14 mouse cellular contexts compared by ENCODE assay signal in the genomic region with DNA sequence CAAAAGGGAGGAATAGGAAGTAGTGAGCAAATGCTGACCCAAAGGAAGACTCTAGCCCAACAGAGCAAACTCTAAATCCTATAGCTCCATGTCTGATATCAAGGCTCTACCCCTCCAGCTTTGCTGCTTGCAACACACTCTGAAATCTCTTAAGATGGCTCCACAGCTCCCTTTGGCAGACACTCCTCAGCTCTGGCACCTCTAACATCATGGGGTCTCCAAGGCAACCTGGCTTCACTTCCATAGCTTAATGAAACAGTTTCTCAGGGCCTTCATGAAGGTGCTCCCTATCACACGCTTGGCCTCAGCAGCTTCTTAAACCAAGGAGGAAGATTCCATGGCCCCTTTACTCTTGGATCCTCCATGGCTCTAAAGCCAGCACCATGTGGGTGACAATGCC.
"Had no signal": no experiment of that assay in that cellular context is flagged by ENCODE, and none has a peak within 500 bp of the region (broad histone marks: within the 10 kb centered on the region; RNA-seq: fewer than 3 reads in every experiment).

No protein-coding gene starts in this region.

- H3K27me3 ChIP-seq: liver, embryonic 13.5 days had no signal

- DNase-seq: kidney, adult 9 months; kidney, postnatal 14 days; kidney, postnatal 4 days; liver, embryonic 13.5 days; lung, adult 2 months; lung, postnatal 14 days; lung, postnatal 4 days; midbrain, embryonic 14.5 days; right cerebral cortex, adult 18-20 months; thymus, adult 18-20 months; thymus, postnatal 36 days had no signal

- H3K4me1 ChIP-seq: neural tube, embryonic 12.5 days; neural tube, embryonic 15.5 days had no signal

- H3K9me3 ChIP-seq: liver, embryonic 13.5 days; neural tube, embryonic 12.5 days; neural tube, embryonic 15.5 days had no signal

- H3K36me3 ChIP-seq: liver, embryonic 13.5 days; neural tube, embryonic 12.5 days; neural tube, embryonic 15.5 days had no signal

- H3K9ac ChIP-seq: liver, embryonic 13.5 days; neural tube, embryonic 12.5 days; neural tube, embryonic 15.5 days had no signal

- H3K27ac ChIP-seq: liver, embryonic 13.5 days; neural tube, embryonic 12.5 days; neural tube, embryonic 15.5 days had no signal

- H3K4me2 ChIP-seq: liver, embryonic 13.5 days; midbrain, embryonic 11.5 days; neural tube, embryonic 12.5 days; neural tube, embryonic 15.5 days had no signal

- H3K4me3 ChIP-seq: liver, embryonic 13.5 days; neural tube, embryonic 12.5 days; neural tube, embryonic 15.5 days had no signal
